Mouse (Mus musculus) ES-E14 (cell line): ENCODE measurements at regions not wholly inside any gene's neighbourhood (a gene's known extent, or its start where the extent isn't known, plus 50 kb on each side); places are given as distances from the start of the nearest gene placed in this dataset.

Experiments
- DNase-seq: peaks from one replicate; pipeline ENCODE4 v3.0.0-alpha.2; 2013; ENCODE audit warnings: low read depth, low spot score
- H3K27ac ChIP-seq: 2 replicates; pipeline ENCODE4 v1.5.1; 2012; ENCODE audit warnings: low read depth, mild to moderate bottlenecking, low read length, moderate library complexity, mixed read lengths; ENCODE audit not compliant: poor library complexity, insufficient read depth, severe bottlenecking
- H3K36me3 ChIP-seq: 2 replicates; pipeline ENCODE4 v1.6.1; 2012; ENCODE audit warnings: mild to moderate bottlenecking, low read length, moderate library complexity, mixed read lengths; ENCODE audit not compliant: control insufficient read depth, poor library complexity, insufficient read depth, severe bottlenecking
- H3K4me1 ChIP-seq, 2 experiments: fragments of 150-350 bp in 1 of 2; sonication (generic) in 1 of 2; 2 replicates each; pipeline ENCODE4 v1.6.1; 2012; ENCODE audit warnings: low read length in 2 of 2, mild to moderate bottlenecking in 1 of 2, mixed read lengths in 1 of 2; ENCODE audit not compliant: control insufficient read depth in 2 of 2, insufficient read depth in 2 of 2, poor library complexity in 1 of 2
- H3K4me3 ChIP-seq, 2 experiments: fragments of 150-350 bp in 1 of 2; sonication (generic) in 1 of 2; 2 replicates each; pipeline ENCODE4 v1.5.1; 2012; ENCODE audit warnings: low read length in 2 of 2, low read depth in 1 of 2, mild to moderate bottlenecking in 1 of 2, mixed read lengths in 1 of 2; ENCODE audit not compliant: insufficient read depth in 1 of 2, poor library complexity in 1 of 2, severe bottlenecking in 1 of 2
- H3K9ac ChIP-seq: 2 replicates; pipeline ENCODE4 v1.6.1; 2012; ENCODE audit warnings: low read depth, mild to moderate bottlenecking, low read length, mixed read lengths; ENCODE audit not compliant: poor library complexity, insufficient read depth, severe bottlenecking
- H3K9me3 ChIP-seq: fragments of 150-350 bp; sonication (generic); 2 replicates; pipeline ENCODE4 v1.6.1; 2012; ENCODE audit warnings: low read depth, mild to moderate bottlenecking, low read length; ENCODE audit not compliant: control insufficient read depth, insufficient read depth
- CHD2 ChIP-seq: IDR thresholded peaks from 2 replicates; pipeline ENCODE4 v1.6.1; 2014; ENCODE audit warnings: mild to moderate bottlenecking, low read depth, low read length, inconsistent platforms
- HCFC1 ChIP-seq: IDR thresholded peaks from 2 replicates; pipeline ENCODE4 v1.6.1; 2012; ENCODE audit warnings: low read length, inconsistent platforms, borderline replicate concordance; ENCODE audit not compliant: insufficient read depth
- MAFK ChIP-seq: IDR thresholded peaks from 2 replicates; pipeline ENCODE4 v1.6.1; 2014; ENCODE audit warnings: mild to moderate bottlenecking, low read depth, low read length, inconsistent platforms; ENCODE audit not compliant: insufficient read depth
- ZC3H11A ChIP-seq: IDR thresholded peaks from 2 replicates; pipeline ENCODE4 v1.6.1; 2012; ENCODE audit warnings: low read depth, mild to moderate bottlenecking, inconsistent platforms, low read length, borderline replicate concordance
- ZNF384 ChIP-seq: IDR thresholded peaks from 2 replicates; pipeline ENCODE4 v1.6.1; 2012; ENCODE audit warnings: low read depth, low read length, inconsistent platforms
- in situ Hi-C, 2 experiments: fragments of 600-800 bp; cut with MboI; formaldehyde crosslinking; loops; one replicate each; pipeline ENCODE4 v1.15.1; 2025; ENCODE audit warnings: low sequenced_read_pairs in 2 of 2, inconsistent platforms in 1 of 2; ENCODE audit not compliant: unreplicated experiment in 2 of 2

GRCm38 (mm10) chr12:45585763-45586162 lies 511.3 kb upstream of the Stxbp6 start:
- Histone ChIP-seq H3K36me3 (no peaks in the 10 kb centered on the region), H3K9me3 (no peaks in the 10 kb centered on the region), H3K4me1 (no peaks in the 10 kb centered on the region), H3K9ac (no peak overlapping the region), H3K4me3 (no peak overlapping the region), H3K27ac (no peak overlapping the region)
- no peak for TF ChIP-seq CHD2
- no peak for TF ChIP-seq ZNF384
- TF ChIP-seq MAFK, result no peak
- no peak for TF ChIP-seq ZC3H11A
- no peak for TF ChIP-seq HCFC1
- no peak for DNase-seq
- in situ Hi-C loops, result no loop called here

GRCm38 (mm10) chr12:45563325-45564030 lies 489.0 kb upstream of the Stxbp6 start:
- no peak overlapping the region for H3K9ac ChIP-seq
- H3K27ac ChIP-seq, result no peak overlapping the region
- no peak overlapping the region for H3K4me3 ChIP-seq
- H3K9me3 ChIP-seq, result no peaks in the 10 kb centered on the region
- DNase-seq, result no peak
- no peaks in the 10 kb centered on the region for H3K4me1 ChIP-seq
- no peaks in the 10 kb centered on the region for H3K36me3 ChIP-seq
- in situ Hi-C loops, result no loop called here
- TF ChIP-seq CHD2, result no peak
- TF ChIP-seq MAFK, result no peak
- no peak for TF ChIP-seq ZC3H11A
- no peak for TF ChIP-seq ZNF384
- no peak for TF ChIP-seq HCFC1

DNA sequence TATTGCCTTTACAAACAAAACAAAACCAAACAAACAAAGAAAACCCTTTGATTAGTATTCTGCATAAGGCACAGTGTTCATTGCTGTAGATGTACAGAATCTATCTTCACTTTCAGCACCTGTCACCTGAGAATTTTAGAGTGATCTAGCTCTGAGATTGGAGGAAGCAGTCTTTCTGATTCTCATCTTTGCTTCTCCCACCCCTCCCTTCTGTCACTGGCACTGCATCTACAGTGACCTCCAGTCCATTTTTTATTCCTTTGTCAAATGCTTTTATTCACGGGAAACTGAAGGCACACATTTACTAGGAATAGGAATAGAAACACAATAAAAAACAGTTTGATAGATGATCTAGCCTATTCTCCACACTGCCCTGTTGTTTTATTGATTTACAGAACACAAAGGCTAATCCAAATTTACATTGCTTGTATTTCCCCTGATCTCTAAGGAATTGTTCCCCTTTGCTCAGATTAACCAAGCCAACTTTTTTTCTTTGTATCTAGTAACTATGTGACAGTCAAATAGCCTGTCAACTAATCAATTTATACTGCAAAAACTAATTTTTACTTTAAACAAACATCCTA lies 488.2 kb upstream of the Stxbp6 start:
- H3K36me3 ChIP-seq, result no peaks in the 10 kb centered on the region
- in situ Hi-C loops, result no loop called here
- H3K4me3 ChIP-seq, result no peak overlapping the region
- TF ChIP-seq ZNF384 (no peak), ZC3H11A (no peak), CHD2 (no peak), HCFC1 (no peak), MAFK (no peak)
- H3K9ac ChIP-seq, result no peak overlapping the region
- H3K9me3 ChIP-seq, result no peaks in the 10 kb centered on the region
- no peaks in the 10 kb centered on the region for H3K4me1 ChIP-seq
- no peak overlapping the region for H3K27ac ChIP-seq
- no peak for DNase-seq

GRCm38 (mm10) chr12:45561889-45562288 lies 487.4 kb upstream of the Stxbp6 start:
- no peak for TF ChIP-seq ZC3H11A
- no peak for TF ChIP-seq HCFC1
- TF ChIP-seq ZNF384, result no peak
- TF ChIP-seq MAFK, result no peak
- TF ChIP-seq CHD2, result no peak
- no peak for DNase-seq
- in situ Hi-C loops, result no loop called here
- Histone ChIP-seq H3K9me3 (no peaks in the 10 kb centered on the region), H3K9ac (no peak overlapping the region), H3K4me3 (no peak overlapping the region), H3K27ac (no peak overlapping the region), H3K36me3 (no peaks in the 10 kb centered on the region), H3K4me1 (no peaks in the 10 kb centered on the region)
